Mouse (Mus musculus): ENCODE measurements around the gene Gucy1b1. TPM values are rescaled to one million over a fixed set of nuclear protein-coding genes. Genes with fewer than 3 reads are reported as not detected.

Gucy1b1 gene
- total RNA-seq (2022): 100 to 1,000 TPM; 163 to 193 (median 182) TPM

DNA sequence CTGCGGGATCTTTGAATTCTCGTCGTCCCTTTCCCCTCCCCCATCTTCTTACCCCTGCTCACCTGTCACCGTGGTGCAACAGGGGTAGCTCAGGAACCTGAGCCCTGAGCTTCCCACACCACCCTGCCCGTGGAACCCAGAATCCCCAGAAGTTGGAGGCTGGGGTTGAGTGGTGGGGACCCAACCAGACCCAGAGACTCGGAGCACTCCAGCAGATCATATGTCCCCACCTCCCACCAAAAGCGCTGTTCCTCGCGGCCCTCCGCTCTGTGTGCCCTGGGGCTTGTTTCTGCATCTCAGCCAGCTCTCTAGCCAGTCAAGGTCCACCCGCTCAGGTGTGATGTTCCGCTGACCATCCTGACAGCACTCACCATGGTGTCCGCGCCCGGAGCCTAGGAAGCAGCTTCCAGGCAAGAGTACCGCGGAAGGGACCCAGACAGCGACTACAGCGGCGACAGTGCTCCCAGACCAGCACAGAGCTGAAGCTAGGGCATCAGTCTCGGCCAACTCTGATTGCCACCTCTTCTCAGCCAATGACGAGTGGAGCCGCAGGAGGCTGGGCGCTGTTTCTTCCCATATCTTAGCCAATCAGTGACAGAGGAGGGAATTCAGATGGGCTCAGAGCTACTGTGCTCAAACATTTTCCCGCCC is at the start of gene Gucy1b1:
Gucy1b1 (minus strand) TSS at position 489 of the 651 bp plus-strand sequence.
- DNase-seq (ENCODE audit: low spot score in 2 of 2): peak; percentile 82 to 91

GRCm38 (mm10) chr3:82118916-82119315 is 44.4 kb upstream of the Gucy1b1 start:
- no peak for DNase-seq (ENCODE audit: low spot score in 2 of 2)

DNA sequence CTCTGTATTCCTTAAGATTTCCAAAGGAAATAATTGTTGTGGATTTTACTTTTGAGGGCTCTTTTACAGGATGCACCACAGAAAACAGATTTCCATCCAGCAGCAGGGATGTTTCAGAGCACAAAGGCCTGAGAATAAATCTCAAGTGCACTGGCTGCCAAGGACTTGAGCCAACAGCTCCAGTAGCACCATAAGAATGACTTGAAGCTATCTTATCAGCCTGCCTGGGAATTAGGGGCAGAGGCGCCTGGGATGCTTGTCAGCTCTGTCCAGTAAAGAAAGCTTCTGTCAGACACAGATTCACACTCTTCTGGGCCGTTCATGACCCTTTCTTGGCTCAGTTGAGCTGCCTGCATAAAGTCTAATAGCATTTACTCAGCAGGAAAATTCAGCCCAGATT is 38.0 kb upstream of the Gucy1b1 start:
- DNase-seq (ENCODE audit: low spot score in 2 of 2): no peak

DNA sequence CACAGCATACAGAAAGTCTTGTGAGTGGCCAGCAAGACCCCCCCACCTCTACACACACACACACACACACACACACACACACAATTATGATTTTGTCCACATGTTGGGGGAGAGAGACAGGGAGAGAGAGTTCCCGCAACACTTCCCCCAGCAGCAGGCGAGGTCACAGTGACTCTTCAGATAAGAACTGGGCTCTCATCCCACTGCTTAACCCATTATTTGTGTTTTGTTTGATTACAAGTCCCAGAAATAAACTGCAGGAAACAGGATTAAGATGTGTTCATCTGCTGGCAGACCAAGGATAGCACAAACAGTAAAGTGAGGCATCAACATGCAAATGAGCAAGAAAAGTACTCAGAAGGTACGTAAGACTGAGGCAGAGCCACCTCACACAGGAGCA is 37.5 kb upstream of the Gucy1b1 start:
- no peak for DNase-seq (ENCODE audit: low spot score in 2 of 2)

DNA sequence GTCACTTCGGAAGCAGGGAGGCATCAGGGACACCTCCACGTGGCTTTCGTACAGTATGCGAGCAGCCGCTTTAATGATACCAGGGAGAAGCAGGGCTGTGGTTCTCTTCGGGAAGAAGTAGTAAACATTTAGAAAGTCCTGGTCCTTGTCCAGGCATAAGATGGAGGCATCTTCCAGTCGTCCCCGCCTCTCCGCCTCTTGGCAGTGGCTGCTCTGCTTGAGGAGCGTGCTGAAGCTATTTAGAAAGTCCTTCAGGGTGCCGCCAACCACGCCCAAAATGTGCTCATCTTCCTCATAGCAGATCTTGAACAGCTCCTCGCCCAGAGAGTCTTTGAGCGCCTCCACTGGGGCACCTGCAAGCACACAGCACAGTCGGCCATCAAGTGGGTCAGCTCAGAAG is 34.5 kb upstream of the Gucy1b1 start:
- DNase-seq (ENCODE audit: low spot score in 2 of 2): no peak

DNA sequence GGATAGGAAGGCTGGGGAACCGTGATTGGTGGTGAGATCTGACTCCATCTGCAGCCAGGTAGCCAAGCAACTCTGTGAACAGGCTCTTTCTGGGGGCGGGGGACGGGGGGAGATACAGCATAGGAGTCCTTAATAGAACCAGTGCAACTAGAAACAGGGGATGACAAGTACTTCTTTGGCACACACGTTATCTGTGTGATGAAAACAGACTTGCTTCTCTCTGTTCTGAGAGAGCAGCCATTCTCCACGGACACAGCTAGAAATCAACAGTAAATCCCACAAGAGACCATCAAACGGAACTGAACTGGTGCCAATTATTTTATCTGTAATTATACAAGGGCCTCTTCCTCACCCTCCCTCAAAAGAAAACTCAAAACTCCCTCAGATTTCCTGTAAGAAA is 29.7 kb upstream of the Gucy1b1 start:
- no peak for DNase-seq (ENCODE audit: low spot score in 2 of 2)

GRCm38 (mm10) chr3:82099127-82099526 is 24.6 kb upstream of the Gucy1b1 start:
- DNase-seq (ENCODE audit: low spot score in 2 of 2): no peak

DNA sequence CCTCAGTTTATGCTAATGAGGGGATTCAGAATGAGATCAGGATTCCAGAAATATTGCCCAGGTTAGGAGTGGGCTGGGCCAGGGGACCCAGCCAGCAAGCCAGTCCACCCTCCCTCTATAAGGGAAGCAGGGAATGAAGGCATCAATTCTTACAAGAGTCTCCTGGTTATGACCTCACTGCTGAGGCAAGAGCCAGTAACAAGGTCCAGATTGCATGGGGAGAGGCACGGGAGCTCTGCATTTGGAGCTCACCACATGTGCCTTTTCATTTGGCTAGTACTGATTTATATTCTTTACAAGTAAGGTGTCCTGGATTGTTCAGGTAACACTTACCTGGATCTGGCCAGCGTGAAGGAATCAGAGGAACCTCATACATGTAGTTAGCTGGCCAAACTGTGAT is 22.3 kb upstream of the Gucy1b1 start:
- no peak for DNase-seq (ENCODE audit: low spot score in 2 of 2)

- DNase-seq (ENCODE audit: low spot score in 2 of 2): peak; percentile 60 to 78
These were observed 728 bp downstream of the Gucy1b1 start for GRCm38 (mm10) chr3:82073741-82074181.

DNA sequence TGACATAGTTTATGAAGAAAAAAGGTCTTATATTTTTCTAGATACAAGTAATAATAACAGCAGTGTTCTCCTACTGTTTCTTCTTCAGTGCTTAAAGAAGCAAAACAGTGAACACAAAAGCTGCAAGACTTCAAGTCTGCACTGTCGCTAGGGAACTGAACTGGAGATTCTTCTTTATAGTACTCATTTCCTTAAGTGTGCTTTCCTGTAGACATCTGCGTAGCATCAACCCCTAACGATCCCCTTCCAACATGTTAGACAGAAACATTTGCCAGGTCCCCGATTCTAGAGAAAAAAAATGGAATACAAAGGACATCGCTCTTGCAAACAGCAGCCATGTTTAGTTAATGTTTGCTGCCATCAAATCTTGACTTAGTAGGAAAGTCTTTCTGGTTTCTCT is 6.7 kb downstream of the Gucy1b1 start:
- DNase-seq (ENCODE audit: low spot score in 2 of 2): no peak

GRCm38 (mm10) chr3:82061402-82062180 is 12.9 kb downstream of the Gucy1b1 start:
- DNase-seq (ENCODE audit: low spot score in 2 of 2): no peak

- DNase-seq (ENCODE audit: low spot score in 2 of 2): no peak
These were observed 17.3 kb downstream of the Gucy1b1 start for GRCm38 (mm10) chr3:82057201-82057600.

- DNase-seq (ENCODE audit: low spot score in 2 of 2): no peak
These were observed 20.1 kb downstream of the Gucy1b1 start for GRCm38 (mm10) chr3:82054283-82054974.

- DNase-seq (ENCODE audit: low spot score in 2 of 2): no peak
These were observed 22.5 kb downstream of the Gucy1b1 start for GRCm38 (mm10) chr3:82052029-82052428.

GRCm38 (mm10) chr3:82051468-82051867 is 23.0 kb downstream of the Gucy1b1 start:
- no peak for DNase-seq (ENCODE audit: low spot score in 2 of 2)

- DNase-seq (ENCODE audit: low spot score in 2 of 2): no peak
These were observed 25.8 kb downstream of the Gucy1b1 start for GRCm38 (mm10) chr3:82048681-82049080.

DNA sequence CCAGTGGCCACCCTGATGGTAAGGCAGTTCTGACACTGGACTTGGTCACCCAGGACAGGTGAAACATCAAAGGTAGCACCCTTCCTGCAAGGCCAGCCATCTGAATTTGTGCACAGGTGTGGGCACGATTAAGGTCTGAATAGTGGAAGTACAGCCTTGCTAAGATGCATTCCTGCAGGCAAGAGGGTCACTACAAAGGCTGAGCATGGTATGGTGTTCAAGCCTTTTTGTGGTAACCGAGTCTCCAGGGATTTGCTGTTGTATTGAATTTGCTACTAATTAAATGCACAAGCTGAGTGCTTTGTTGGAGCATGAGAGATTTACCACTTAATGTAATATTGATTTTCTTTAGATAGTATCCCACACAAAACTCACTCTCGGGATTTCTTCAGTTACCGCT is 26.4 kb downstream of the Gucy1b1 start:
- DNase-seq (ENCODE audit: low spot score in 2 of 2): no peak

GRCm38 (mm10) chr3:82047100-82047753 is 27.3 kb downstream of the Gucy1b1 start:
- no peak for DNase-seq (ENCODE audit: low spot score in 2 of 2)

GRCm38 (mm10) chr3:82046087-82046486 is 28.4 kb downstream of the Gucy1b1 start:
- DNase-seq (ENCODE audit: low spot score in 2 of 2): no peak

GRCm38 (mm10) chr3:82044902-82045301 is 29.6 kb downstream of the Gucy1b1 start:
- DNase-seq (ENCODE audit: low spot score in 2 of 2): no peak

DNA sequence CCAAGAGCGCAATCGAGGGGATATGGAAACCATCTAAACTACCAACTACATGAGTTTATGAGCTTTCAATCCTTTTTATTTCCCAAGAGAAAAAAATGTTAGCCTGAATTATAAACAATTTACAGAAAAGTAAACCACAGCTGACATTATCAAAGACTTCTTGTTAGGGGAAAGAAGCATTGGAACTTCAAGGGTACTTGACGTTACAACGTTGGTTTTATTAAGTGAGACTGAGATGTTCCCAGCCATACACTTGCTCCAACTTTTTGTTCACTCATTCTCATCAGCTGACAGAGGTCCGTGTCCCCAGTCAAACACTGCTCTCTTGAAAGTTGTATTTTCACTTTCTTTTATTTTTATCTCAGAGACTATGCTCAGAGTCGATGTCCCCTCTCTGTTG is 30.8 kb downstream of the Gucy1b1 start:
- no peak for DNase-seq (ENCODE audit: low spot score in 2 of 2)

Data from left cerebral cortex, adult 8-10 months (tissue).